Mouse (Mus musculus): ENCODE results near the gene Rps28.

DNA sequence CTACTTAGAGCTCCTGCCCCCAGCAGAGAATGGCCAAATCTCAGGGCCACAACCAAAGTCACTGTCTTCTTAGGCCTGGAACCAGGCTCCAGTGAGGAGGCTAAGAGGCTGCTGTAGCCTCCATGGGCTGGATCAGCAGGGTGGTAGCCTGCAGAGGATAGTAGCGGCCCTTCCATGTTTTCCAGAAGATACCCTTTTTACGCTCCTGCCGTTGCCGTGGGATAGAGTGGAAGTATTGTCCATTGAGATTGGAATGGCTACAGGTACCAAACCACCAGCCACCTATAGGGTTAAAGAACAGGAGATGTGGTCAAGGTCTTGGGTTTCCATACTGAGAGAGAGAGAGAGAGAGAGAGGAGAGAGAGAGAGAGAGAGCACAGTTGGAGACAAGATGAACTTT is 49.1 kb downstream of the Rps28 start:
- TF ChIP-seq CTCF (IDR thresholded peaks at IDR 0.05; ENCODE audit: extremely low read depth, insufficient read length, insufficient replicate concordance, low read depth, low read length) (no peak), POLR2A (IDR thresholded peaks at IDR 0.05; ENCODE audit: low read depth, low read length) (no peak)

Data from small intestine, adult 2 months (tissue).